18 mouse cellular contexts compared by ENCODE assay signal in genomic region chr17:10306424-10306823, GRCm38 (mm10). TPM values are rescaled to one million over a fixed set of nuclear protein-coding genes. Genes with fewer than 3 reads are reported as not detected.
A peak's percentile ranks its signal among the peaks of the same experiment; 100 is the strongest.
DNase-seq lines count a peak whose midpoint lies in the region; ATAC-seq and TF ChIP-seq lines count a peak whose summit lies in the region.
"Had no signal": no experiment of that assay in that cellular context is flagged by ENCODE, and none has a peak within 500 bp of the region (broad histone marks: within the 10 kb centered on the region; RNA-seq: fewer than 3 reads in every experiment).

No protein-coding gene starts in this region.

- no peaks in the 10 kb centered on the region for H3K9me3 ChIP-seq in hindbrain, embryonic 13.5 days
- H3K9me3 ChIP-seq in hindbrain, embryonic 11.5 days (ENCODE audit: control insufficient read depth, low read length), result no peaks in the 10 kb centered on the region
- no peaks in the 10 kb centered on the region for H3K9me3 ChIP-seq in midbrain, embryonic 14.5 days (ENCODE audit: control insufficient read depth, low read length)
- H3K9me3 ChIP-seq in midbrain, embryonic 15.5 days, result no peaks in the 10 kb centered on the region
- H3K9me3 ChIP-seq: embryonic facial prominence, embryonic 10.5 days; liver, embryonic 15.5 days had no signal

- no peak overlapping the region; the same call in 1 of the 2 replicates for H3K4me3 ChIP-seq in heart, adult 2 months
- no peak overlapping the region for H3K4me3 ChIP-seq in hindbrain, embryonic 13.5 days
- H3K4me3 ChIP-seq in hindbrain, embryonic 11.5 days (ENCODE audit: low read depth, low read length), result no peak overlapping the region
- H3K4me3 ChIP-seq in midbrain, embryonic 14.5 days (replicated peaks; ENCODE audit: low read depth, low read length), result no peak overlapping the region
- no peak overlapping the region for H3K4me3 ChIP-seq in midbrain, embryonic 15.5 days
- H3K4me3 ChIP-seq: embryonic facial prominence, embryonic 10.5 days; liver, embryonic 15.5 days had no signal

- TF ChIP-seq POLR2A in heart, adult 2 months (IDR thresholded peaks at IDR 0.05; ENCODE audit: insufficient read depth, low read depth, low read length), result no peak

- TF ChIP-seq EP300 in heart, adult 2 months (IDR thresholded peaks at IDR 0.05; ENCODE audit: insufficient read depth, low read depth, low read length), result no peak

- peaks cover 46% of the 10 kb centered on the region for H3K36me3 ChIP-seq in heart, adult 2 months (ENCODE audit: control insufficient read depth, insufficient read depth, low read length)
- no peaks in the 10 kb centered on the region for H3K36me3 ChIP-seq in hindbrain, embryonic 13.5 days
- no peaks in the 10 kb centered on the region for H3K36me3 ChIP-seq in hindbrain, embryonic 11.5 days (ENCODE audit: control insufficient read depth, insufficient read depth, low read length)
- H3K36me3 ChIP-seq in midbrain, embryonic 14.5 days (ENCODE audit: control insufficient read depth, insufficient read depth, low read length), result no peaks in the 10 kb centered on the region
- no peaks in the 10 kb centered on the region for H3K36me3 ChIP-seq in midbrain, embryonic 15.5 days (replicated peaks)
- H3K36me3 ChIP-seq: embryonic facial prominence, embryonic 10.5 days; liver, embryonic 15.5 days had no signal

- H3K9ac ChIP-seq in heart, adult 2 months (ENCODE audit: low read depth, low read length), result no peak overlapping the region
- no peak overlapping the region for H3K9ac ChIP-seq in hindbrain, embryonic 13.5 days
- no peak overlapping the region for H3K9ac ChIP-seq in hindbrain, embryonic 11.5 days (ENCODE audit: low read depth, low read length)
- no peak overlapping the region for H3K9ac ChIP-seq in midbrain, embryonic 14.5 days (replicated peaks; ENCODE audit: low read length)
- H3K9ac ChIP-seq in midbrain, embryonic 15.5 days, result no peak overlapping the region
- H3K9ac ChIP-seq: liver, embryonic 15.5 days had no signal

- 4% methylated on average over 2 of the region's 2 CpGs for WGBS in heart, adult 2 months
- WGBS in hindbrain, embryonic 13.5 days, result 68% methylated on average over 2 of the region's 2 CpGs
- 82% methylated on average over 2 of the region's 2 CpGs for WGBS in hindbrain, embryonic 11.5 days
- WGBS in midbrain, embryonic 14.5 days, result 60% methylated on average over 2 of the region's 2 CpGs
- WGBS in midbrain, embryonic 15.5 days, result 54% methylated on average over 2 of the region's 2 CpGs

- no peak for DNase-seq in heart, adult 2 months
- no peak for DNase-seq in heart, adult 8-10 months (ENCODE audit: low spot score)
- DNase-seq in hindbrain, embryonic 11.5 days (ENCODE audit: low spot score), result no peak
- peak; percentile 53 for DNase-seq in midbrain, embryonic 14.5 days
- DNase-seq in urinary bladder, postnatal 4 days (ENCODE audit: low spot score in 2 of 2), result no peak
- DNase-seq: adrenal gland, postnatal 14 days; B cell, adult 2 months; cerebellum, adult 2 months; kidney, adult 18-20 months; kidney, postnatal 14 days; layer of hippocampus, adult 9-11 months; lung, postnatal 10 days; thymus, postnatal 25 days had no signal

- no peak for ATAC-seq in hindbrain, embryonic 13.5 days (ENCODE audit: low FRiP score)
- ATAC-seq in hindbrain, embryonic 11.5 days (ENCODE audit: low FRiP score), result no peak
- ATAC-seq in midbrain, embryonic 14.5 days (ENCODE audit: low FRiP score, low TSS enrichment), result no peak
- no peak for ATAC-seq in midbrain, embryonic 15.5 days (replicated peaks)
- ATAC-seq: forebrain, embryonic 16.5 days had no signal

- intact Hi-C loops in heart, adult 2 months (cut with DNase I), result no loop called here

- H3K27me3 ChIP-seq in heart, adult 2 months (ENCODE audit: control insufficient read depth, insufficient read depth, low read length), result no peaks in the 10 kb centered on the region
- no peaks in the 10 kb centered on the region for H3K27me3 ChIP-seq in hindbrain, embryonic 13.5 days
- no peaks in the 10 kb centered on the region for H3K27me3 ChIP-seq in hindbrain, embryonic 11.5 days (ENCODE audit: control insufficient read depth, insufficient read depth, low read length)
- no peaks in the 10 kb centered on the region for H3K27me3 ChIP-seq in midbrain, embryonic 14.5 days (ENCODE audit: control insufficient read depth, insufficient read depth, low read length)
- no peaks in the 10 kb centered on the region for H3K27me3 ChIP-seq in midbrain, embryonic 15.5 days (replicated peaks)
- H3K27me3 ChIP-seq: liver, embryonic 15.5 days had no signal

- TF ChIP-seq CTCF in heart, adult 2 months (IDR thresholded peaks at IDR 0.05), result peak; percentile 36

- H3K79me2 ChIP-seq in heart, adult 2 months (replicated peaks; ENCODE audit: control insufficient read depth, insufficient read depth, low read length), result peaks cover 3% of the 10 kb centered on the region

- H3K27ac ChIP-seq in heart, adult 2 months, result no peak overlapping the region
- H3K27ac ChIP-seq in hindbrain, embryonic 13.5 days, result no peak overlapping the region
- no peak overlapping the region for H3K27ac ChIP-seq in hindbrain, embryonic 11.5 days (ENCODE audit: low read depth, low read length)
- no peak overlapping the region for H3K27ac ChIP-seq in midbrain, embryonic 14.5 days (replicated peaks; ENCODE audit: low read depth, low read length)
- no peak overlapping the region for H3K27ac ChIP-seq in midbrain, embryonic 15.5 days
- H3K27ac ChIP-seq: embryonic facial prominence, embryonic 10.5 days; liver, embryonic 15.5 days had no signal

- H3K4me2 ChIP-seq in hindbrain, embryonic 13.5 days, result peak overlapping the region; percentile 19; the same call in 1 of the 2 replicates
- no peak overlapping the region for H3K4me2 ChIP-seq in hindbrain, embryonic 11.5 days (replicated peaks; ENCODE audit: low read depth, low read length)
- H3K4me2 ChIP-seq in midbrain, embryonic 14.5 days (ENCODE audit: low read length), result peak overlapping the region; percentile 19; the same call in 1 of the 2 replicates
- no peak overlapping the region for H3K4me2 ChIP-seq in midbrain, embryonic 15.5 days
- H3K4me2 ChIP-seq: liver, embryonic 15.5 days had no signal

- peaks cover 16% of the 10 kb centered on the region for H3K4me1 ChIP-seq in heart, adult 2 months (ENCODE audit: control insufficient read depth, insufficient read depth, low read length)
- H3K4me1 ChIP-seq in hindbrain, embryonic 13.5 days (replicated peaks), result peaks cover 16% of the 10 kb centered on the region
- H3K4me1 ChIP-seq in hindbrain, embryonic 11.5 days (replicated peaks; ENCODE audit: control insufficient read depth, insufficient read depth, low read length), result 0 out of 2 replicates have a peak, but pooled peaks cover 3% of the 10 kb centered on the region
- peaks cover 7% of the 10 kb centered on the region; the same call in 1 of the 2 replicates for H3K4me1 ChIP-seq in midbrain, embryonic 14.5 days (ENCODE audit: control insufficient read depth, insufficient read depth, low read length)
- H3K4me1 ChIP-seq in midbrain, embryonic 15.5 days, result peaks cover 17% of the 10 kb centered on the region

RNA-seq across cellular contexts. Expression of gene Qk, which starts 13.2 kb away (rescaled TPM):
- 100 to 1,000 TPM; 469 to 514 TPM for total RNA-seq in heart, adult 2 months (2021)
- polyA plus RNA-seq in heart, adult 2 months (2012; rRNA removed), result 342 and 549 TPM in 2 replicates
- total RNA-seq in heart, adult 8-10 months (2022), result 100 to 1,000 TPM; 453 to 510 (median 503) TPM
- 47.6 and 52.5 TPM in 2 replicates for polyA plus RNA-seq in hindbrain, embryonic 13.5 days (2015; fragmentation: Nextera tagmentation; extraction: Ambion mirVana)
- 64.2 and 76.5 TPM in 2 replicates for polyA plus RNA-seq in hindbrain, embryonic 11.5 days (2014; fragmentation: Nextera tagmentation; extraction: Ambion mirVana)
- polyA plus RNA-seq in midbrain, embryonic 14.5 days (2014; fragmentation: Nextera tagmentation; extraction: Ambion mirVana), result 52.9 and 62.8 TPM in 2 replicates
- 34.5 and 39.0 TPM in 2 replicates for polyA plus RNA-seq in midbrain, embryonic 15.5 days (2015; fragmentation: Nextera tagmentation; extraction: Ambion mirVana)

Comparison
In these comparisons a context has a peak if more than half of its experiments do, and no peak if none do; other contexts are left out.
1. H3K4me2 ChIP-seq: peak in hindbrain, embryonic 13.5 days (single experiment) and midbrain, embryonic 14.5 days (single experiment); none in hindbrain, embryonic 11.5 days (single experiment) and midbrain, embryonic 15.5 days (single experiment).